Mouse (Mus musculus) ES-E14 (cell line): ENCODE results near the gene Slc7a1.

Experiments used
- HCFC1 ChIP-seq: IDR thresholded peaks from 2 replicates; pipeline ENCODE4 v1.6.1; 2012; ENCODE audit warnings: low read length, inconsistent platforms, borderline replicate concordance; ENCODE audit not compliant: insufficient read depth
- MAFK ChIP-seq: IDR thresholded peaks from 2 replicates; pipeline ENCODE4 v1.6.1; 2014; ENCODE audit warnings: mild to moderate bottlenecking, low read depth, low read length, inconsistent platforms; ENCODE audit not compliant: insufficient read depth
- ZC3H11A ChIP-seq: IDR thresholded peaks from 2 replicates; pipeline ENCODE4 v1.6.1; 2012; ENCODE audit warnings: low read depth, mild to moderate bottlenecking, inconsistent platforms, low read length, borderline replicate concordance
- ZNF384 ChIP-seq: IDR thresholded peaks from 2 replicates; pipeline ENCODE4 v1.6.1; 2012; ENCODE audit warnings: low read depth, low read length, inconsistent platforms

GRCm38 (mm10) chr5:148314931-148315330 lies 84.8 kb downstream of the Slc7a1 start:
- no peak for TF ChIP-seq MAFK
- no peak for TF ChIP-seq ZNF384
- no peak for TF ChIP-seq ZC3H11A
- no peak for TF ChIP-seq HCFC1
